Mouse (Mus musculus): ENCODE measurements around the gene Pank3. TPM values are rescaled to one million over a fixed set of nuclear protein-coding genes. Genes with fewer than 3 reads are reported as not detected.
"Not testable (repeated sequence)": the region's sequence is repeated elsewhere in the genome, so short reads cannot be mapped to it uniquely, and the experiment has no call there.

Gene Pank3
- polyA plus RNA-seq, 1 experiment = 25.3 TPM

DNA sequence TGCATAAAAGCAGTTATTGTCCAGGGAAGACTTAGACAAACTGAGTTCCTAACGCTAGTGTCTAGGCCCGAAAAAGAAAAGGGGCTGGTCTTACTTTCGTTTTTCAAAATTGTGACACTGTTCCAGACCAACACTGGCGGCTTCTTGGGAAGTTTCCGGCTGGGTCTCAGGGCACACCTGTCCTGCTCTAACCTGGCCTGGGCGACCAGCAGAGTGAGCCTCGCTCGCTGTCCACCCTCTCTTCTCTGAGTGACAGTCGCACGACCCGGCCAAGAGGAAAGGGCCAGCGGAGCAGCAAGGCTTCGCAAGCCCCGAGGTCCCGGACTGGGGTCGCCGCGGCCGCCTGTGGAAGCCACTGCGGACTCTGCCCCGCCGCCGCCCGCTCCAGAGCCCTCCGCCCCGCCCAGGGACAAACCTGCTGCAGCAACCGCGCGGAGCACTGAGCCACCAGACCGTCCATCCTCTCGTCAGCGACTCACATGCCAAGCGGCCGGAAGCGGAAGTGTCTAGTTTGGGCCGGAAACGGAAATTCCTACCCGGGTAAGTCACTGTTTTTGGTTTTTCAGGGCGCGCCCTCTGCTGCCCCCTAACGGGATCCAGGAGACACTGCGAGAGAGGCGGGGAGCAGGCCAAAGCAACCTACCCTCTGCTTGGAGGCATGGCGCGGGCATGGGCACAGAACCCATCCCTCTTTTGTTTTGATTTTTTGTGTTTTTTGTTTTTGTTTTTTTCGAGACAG lies 64.9 kb downstream of the Pank3 start, which contains the start of gene Rars:
Gene Rars (minus strand): TSS at position 485 of the 739 bp plus-strand sequence.
- peaks cover 22% of the 10 kb centered on the region for H3K4me1 ChIP-seq (ENCODE audit: control insufficient read depth, insufficient read depth, low read length)
- H3K4me3 ChIP-seq (ENCODE audit: insufficient read depth, low read length) = peak within 1 kb of the TSS; percentile 95
- peak within 1 kb of the TSS; percentile 47 for H3K27ac ChIP-seq (ENCODE audit: insufficient read depth, low read depth, low read length)
- peak; percentile 42 for TF ChIP-seq CTCF (IDR thresholded peaks at IDR 0.05; ENCODE audit: low read depth, low read length)
- TF ChIP-seq POLR2A (IDR thresholded peaks at IDR 0.05; ENCODE audit: borderline replicate concordance, low read depth, low read length) = no peak

- H3K4me3 ChIP-seq (ENCODE audit: insufficient read depth, low read length) = peak overlapping the region; percentile 60
- H3K4me1 ChIP-seq (ENCODE audit: control insufficient read depth, insufficient read depth, low read length) = peaks cover 19% of the 10 kb centered on the region
- H3K27ac ChIP-seq (ENCODE audit: insufficient read depth, low read depth, low read length) = peak overlapping the region; percentile 28
- TF ChIP-seq POLR2A (IDR thresholded peaks at IDR 0.05; ENCODE audit: borderline replicate concordance, low read depth, low read length) = no peak
- TF ChIP-seq CTCF (IDR thresholded peaks at IDR 0.05; ENCODE audit: low read depth, low read length) = no peak
Measured at GRCm38 (mm10) chr11:35837156-35838126, 68.2 kb downstream of the Pank3 start.

- Histone ChIP-seq H3K27ac (ENCODE audit: insufficient read depth, low read depth, low read length) (peak overlapping the region; percentile 75), H3K4me1 (ENCODE audit: control insufficient read depth, insufficient read depth, low read length) (peaks cover 18% of the 10 kb centered on the region), H3K4me3 (ENCODE audit: insufficient read depth, low read length) (peak overlapping the region; percentile 60)
- TF ChIP-seq CTCF (IDR thresholded peaks at IDR 0.05; ENCODE audit: low read depth, low read length) (no peak), POLR2A (IDR thresholded peaks at IDR 0.05; ENCODE audit: borderline replicate concordance, low read depth, low read length) (0 out of 2 replicates have a peak, but pooled peaks have one; percentile 36)
Measured at GRCm38 (mm10) chr11:35838345-35839338, 69.4 kb downstream of the Pank3 start.

GRCm38 (mm10) chr11:35840282-35840681 lies 71.0 kb downstream of the Pank3 start:
- no peak overlapping the region for H3K27ac ChIP-seq (ENCODE audit: insufficient read depth, low read depth, low read length)
- peaks cover 20% of the 10 kb centered on the region for H3K4me1 ChIP-seq (ENCODE audit: control insufficient read depth, insufficient read depth, low read length)
- TF ChIP-seq POLR2A (IDR thresholded peaks at IDR 0.05; ENCODE audit: borderline replicate concordance, low read depth, low read length) = no peak
- peak; percentile 62 for TF ChIP-seq CTCF (IDR thresholded peaks at IDR 0.05; ENCODE audit: low read depth, low read length)
- no peak overlapping the region for H3K4me3 ChIP-seq (ENCODE audit: insufficient read depth, low read length)

DNA sequence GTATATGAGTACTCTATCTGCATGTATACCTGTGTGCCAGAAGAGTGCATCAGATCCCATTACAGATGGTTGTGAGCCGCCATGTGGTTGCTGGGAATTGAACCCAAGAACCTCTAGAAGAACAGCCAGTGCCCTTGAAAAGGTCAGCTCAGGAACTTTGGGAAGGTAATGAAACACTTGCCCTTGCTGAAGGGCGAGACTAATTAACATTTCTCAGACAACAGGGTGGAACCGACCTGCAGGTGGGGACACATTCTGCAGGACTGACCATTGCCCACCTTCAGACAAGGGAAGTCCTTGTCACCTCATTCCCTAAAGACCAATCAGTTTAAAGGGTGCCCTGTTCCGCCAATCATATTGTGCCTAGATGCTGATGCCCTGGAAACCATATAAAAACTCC lies 71.5 kb downstream of the Pank3 start:
- H3K4me3 ChIP-seq (ENCODE audit: insufficient read depth, low read length); H3K27ac ChIP-seq (ENCODE audit: insufficient read depth, low read depth, low read length): not testable (repeated sequence)
- H3K4me1 ChIP-seq (ENCODE audit: control insufficient read depth, insufficient read depth, low read length) = peaks cover 20% of the 10 kb centered on the region

Other genes with a start within 250 kb of the Pank3 start
- not detected in 2 replicates for gene Fbll1, start 29.4 kb downstream of the Pank3 start, polyA plus RNA-seq (2012; ENCODE audit: insufficient read depth, insufficient read length, missing spikeins)
- gene Rars, start 65.0 kb downstream of the Pank3 start, polyA plus RNA-seq (2012; ENCODE audit: insufficient read depth, insufficient read length, missing spikeins) = 37.2 and 41.5 TPM in 2 replicates
- gene Wwc1, start 211.0 kb downstream of the Pank3 start, polyA plus RNA-seq (2012; ENCODE audit: insufficient read depth, insufficient read length, missing spikeins) = 0.16 TPM in 1 of 2 replicates, not detected in the other